Mouse (Mus musculus) T-helper 2 cell (primary cell): ENCODE results near the gene Rev3l.

Source experiments
- in situ Hi-C: fragments of 300-600 bp; cut with MboI, MseI; formaldehyde crosslinking; loops from one replicate; pipeline ENCODE4 v1.15.1; 2025; ENCODE audit warnings: high pct_unique_total_duplicates

Rev3l gene

DNA sequence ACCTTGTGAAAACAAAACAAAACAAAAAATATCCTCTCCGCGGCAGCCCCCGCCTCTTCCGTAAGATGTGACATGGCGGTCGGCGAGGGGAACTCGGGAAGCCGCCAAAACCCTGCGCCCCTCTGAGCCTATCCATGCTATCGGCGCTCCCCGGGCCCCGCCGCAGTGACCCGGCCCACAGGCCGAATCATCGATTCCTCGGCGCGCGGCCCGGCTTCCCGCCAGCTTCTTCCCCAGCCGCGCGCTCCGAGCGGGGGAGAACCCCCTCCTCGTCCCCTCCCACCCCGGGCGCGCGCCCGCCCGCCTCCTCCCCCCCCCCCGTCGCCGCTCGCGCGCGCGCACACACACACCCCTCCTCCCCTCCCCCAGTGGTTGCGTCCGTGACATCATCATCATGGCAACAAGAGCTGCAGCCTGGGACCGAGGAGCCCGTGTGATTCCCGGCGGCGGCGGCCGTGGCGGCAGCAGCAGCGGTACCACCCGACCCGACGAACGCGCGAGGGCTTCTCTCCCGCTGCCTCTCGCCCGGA lies at the start of gene Rev3l:
TSS of gene Rev3l (plus strand) at position 383 of the 530 bp plus-strand sequence.
- in situ Hi-C loops, result no loop called here

DNA sequence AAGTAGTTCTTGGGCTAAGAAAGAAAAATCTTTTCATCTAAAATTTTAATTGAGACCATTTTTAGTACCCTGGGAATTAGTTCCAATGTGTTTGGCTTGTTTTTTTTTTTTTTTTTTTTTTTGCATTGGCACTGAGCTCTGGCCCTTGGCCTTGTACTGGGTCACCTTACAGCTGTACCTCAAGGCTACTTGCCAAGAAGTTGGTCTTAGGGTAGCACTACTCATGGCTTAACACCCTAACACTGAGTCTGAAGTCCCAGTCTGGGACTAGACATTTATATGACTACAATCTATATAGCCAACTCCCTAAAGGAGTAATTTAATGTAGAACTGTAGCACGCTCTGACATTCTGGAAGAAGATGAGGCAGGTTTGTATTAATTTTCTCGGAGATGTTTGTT lies 49.4 kb upstream of the Rev3l start:
- in situ Hi-C loops, result no loop called here

DNA sequence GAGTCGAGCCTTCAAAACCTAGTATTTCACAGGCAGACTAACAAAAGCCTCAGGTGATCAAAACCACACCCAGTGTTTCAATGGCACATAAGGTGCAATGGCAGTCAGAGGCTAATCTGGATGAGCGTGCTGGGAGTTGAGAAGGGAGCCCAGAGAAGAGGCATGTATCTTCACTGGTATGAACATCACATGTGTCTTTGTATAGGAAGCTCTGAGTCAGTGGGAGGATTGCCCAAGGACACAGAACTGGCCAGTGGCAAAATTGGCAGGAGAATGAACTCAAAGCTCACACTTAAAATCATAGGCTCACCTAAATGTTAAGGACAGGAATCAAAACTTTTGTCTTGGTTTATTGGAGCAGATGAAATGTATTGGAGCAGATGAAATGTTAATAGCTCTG lies 48.4 kb upstream of the Rev3l start:
- in situ Hi-C loops, result no loop called here

DNA sequence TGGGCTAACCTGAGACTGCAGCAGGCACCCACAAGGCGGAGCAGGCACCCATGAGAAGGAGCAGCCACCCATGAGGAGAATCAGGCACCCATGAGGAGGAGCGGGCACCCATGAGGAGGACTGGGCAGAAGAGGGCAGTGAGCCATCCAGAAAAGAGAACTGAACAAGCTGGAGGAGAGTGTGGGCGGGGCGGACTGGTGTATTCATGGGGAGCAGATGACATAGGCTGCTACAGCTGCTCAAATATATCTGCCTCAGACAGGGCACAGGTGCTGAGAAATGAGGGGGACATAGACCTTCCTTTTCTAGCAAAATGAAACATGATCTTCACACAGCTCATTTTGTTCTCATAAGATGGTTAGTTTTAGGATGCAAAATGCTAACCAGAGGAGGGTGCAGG lies 45.1 kb upstream of the Rev3l start:
- in situ Hi-C loops, result no loop called here

GRCm38 (mm10) chr10:39687851-39688250 lies 44.1 kb upstream of the Rev3l start:
- in situ Hi-C loops, result no loop called here

GRCm38 (mm10) chr10:39691351-39692064 lies 40.4 kb upstream of the Rev3l start:
- in situ Hi-C loops, result no loop called here

DNA sequence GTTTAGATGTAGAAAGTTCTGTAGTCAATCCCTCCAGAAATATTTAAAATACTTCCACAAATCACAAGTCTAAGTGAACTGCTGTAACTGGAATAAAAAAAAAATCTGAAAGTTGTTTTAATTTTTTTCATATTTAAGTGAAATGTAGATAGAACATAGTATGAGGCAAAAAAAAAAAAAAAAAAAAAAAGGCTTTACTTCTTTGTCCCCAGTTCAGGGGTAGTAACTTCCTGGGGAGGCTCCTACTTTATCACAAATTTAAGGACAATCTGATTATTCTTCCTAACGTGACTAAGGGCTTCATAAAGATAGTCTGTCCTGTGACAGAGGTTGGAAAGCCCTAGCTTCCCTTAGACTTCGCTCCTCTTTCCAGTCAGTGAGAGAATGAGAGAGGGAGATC lies 39.8 kb upstream of the Rev3l start:
- in situ Hi-C loops, result no loop called here

- in situ Hi-C loops, result no loop called here
Observed at GRCm38 (mm10) chr10:39707717-39708510, 24.0 kb upstream of the Rev3l start.

GRCm38 (mm10) chr10:39716936-39717335 lies 15.0 kb upstream of the Rev3l start:
- in situ Hi-C loops, result no loop called here

DNA sequence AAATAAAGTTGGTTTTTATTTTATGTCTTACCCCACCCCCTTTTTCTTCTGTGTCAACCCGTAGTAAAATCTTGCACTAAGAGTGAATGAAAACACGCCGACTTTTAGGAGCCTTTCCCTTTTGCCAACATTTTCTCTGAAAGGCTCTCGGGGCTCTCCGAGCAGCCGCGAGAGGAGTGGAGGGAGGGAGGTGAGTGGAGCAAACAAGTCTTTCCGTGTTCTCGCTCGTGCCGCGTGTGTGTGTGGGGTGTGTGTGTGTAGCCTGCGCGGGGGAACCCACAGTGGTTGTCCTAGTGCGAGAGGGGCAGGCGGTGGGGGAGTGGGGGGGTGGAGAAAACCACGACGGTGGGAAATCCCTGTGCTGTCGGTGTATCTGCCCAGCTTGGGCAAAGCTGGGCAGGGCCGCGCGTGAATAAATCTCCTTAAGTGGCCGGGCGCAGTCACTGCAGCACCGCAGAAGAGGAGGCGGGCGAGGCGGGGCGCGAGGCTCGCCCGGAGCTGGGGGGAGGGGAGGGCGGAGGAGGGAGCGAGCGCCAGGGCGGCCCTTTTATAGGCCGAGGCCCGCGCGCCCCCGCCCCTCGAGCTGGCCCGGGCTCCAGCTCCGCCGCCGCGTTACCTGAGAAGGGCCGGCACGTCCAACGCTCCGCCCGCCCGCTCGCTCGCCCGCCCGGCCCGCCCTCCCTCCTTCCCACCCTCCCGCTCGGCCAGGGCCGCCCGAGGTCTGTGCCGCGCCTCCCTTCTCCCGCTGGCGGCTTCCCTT lies 762 bp upstream of the Rev3l start:
- in situ Hi-C loops, result no loop called here

GRCm38 (mm10) chr10:39732266-39733100 lies 565 bp downstream of the Rev3l start:
- in situ Hi-C loops, result no loop called here

DNA sequence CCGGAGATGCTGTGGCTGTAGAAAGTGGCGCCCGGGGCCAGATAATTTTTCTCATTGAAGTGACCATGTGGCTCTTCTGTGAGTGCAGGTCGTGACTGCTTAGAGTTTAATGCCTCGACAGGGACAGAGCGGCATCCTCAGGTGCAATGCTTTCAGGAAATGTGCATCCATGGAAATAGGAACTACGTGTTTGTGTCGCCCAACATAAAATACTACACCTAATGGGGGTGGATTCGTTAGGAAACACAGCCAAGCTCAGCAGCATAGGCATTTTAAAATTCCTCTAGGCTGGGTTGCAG lies 1.1 kb downstream of the Rev3l start:
- in situ Hi-C loops, result no loop called here

DNA sequence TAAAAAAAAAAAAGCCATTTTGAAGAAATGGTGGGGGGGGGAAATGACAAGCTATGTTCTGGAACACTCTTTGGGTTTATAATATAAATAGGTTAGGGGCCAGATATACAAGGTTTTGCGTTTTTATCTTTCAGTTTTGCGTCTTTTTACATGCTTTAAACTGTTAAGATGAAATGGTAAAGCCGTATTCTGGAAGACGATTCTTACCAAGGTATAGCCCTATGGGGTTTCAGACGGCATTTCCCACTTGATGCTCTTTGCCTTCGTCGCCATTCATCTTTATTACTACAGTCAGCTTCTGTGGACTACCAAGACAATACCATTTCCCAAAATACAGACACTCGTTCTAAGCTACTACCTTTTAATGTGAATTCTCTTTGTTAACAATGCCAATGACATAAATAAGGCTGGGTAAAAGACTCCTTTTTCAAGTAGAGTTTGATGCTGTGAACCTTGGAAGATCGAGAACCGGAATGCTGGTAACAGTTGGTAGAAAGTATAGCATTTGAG lies 1.6 kb downstream of the Rev3l start:
- in situ Hi-C loops, result no loop called here

GRCm38 (mm10) chr10:39736187-39736586 lies 4.3 kb downstream of the Rev3l start:
- in situ Hi-C loops, result no loop called here

DNA sequence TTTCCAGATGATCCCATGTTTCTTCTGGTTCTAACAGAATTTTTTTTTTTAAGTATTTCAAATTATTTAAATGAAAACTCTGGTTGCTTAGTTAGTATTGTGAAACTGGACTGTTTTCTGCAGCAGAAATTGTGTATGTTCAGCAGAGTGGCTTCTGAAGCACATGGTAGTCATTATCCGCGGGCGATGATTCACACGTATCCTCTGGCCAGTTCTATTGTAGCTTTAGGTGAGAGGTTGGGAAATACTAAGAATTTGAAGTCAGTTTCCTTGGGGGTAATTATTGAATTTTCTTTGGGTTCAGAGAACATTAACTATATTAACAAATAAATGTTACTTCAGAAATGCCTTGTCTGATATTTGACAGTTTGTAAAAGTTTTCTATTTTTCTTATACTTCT lies 10.1 kb downstream of the Rev3l start:
- in situ Hi-C loops, result no loop called here

- in situ Hi-C loops, result no loop called here
Observed at GRCm38 (mm10) chr10:39764752-39765151, 32.8 kb downstream of the Rev3l start.

- in situ Hi-C loops, result no loop called here
Observed at GRCm38 (mm10) chr10:39766702-39767101, 34.8 kb downstream of the Rev3l start.

GRCm38 (mm10) chr10:39772259-39772658 lies 40.3 kb downstream of the Rev3l start:
- in situ Hi-C loops, result no loop called here

GRCm38 (mm10) chr10:39773940-39774726 lies 42.2 kb downstream of the Rev3l start:
- in situ Hi-C loops, result no loop called here

- in situ Hi-C loops, result no loop called here
Observed at GRCm38 (mm10) chr10:39776927-39777326, 45.0 kb downstream of the Rev3l start.
